ENCODE assay signal across 7 mouse cellular contexts in genomic region chr4:136893691-136894543, GRCm38 (mm10). TPM values are rescaled to one million over a fixed set of nuclear protein-coding genes. Genes with fewer than 3 reads are reported as not detected.
DNase-seq lines count a peak whose midpoint lies in the region; ATAC-seq and TF ChIP-seq lines count a peak whose summit lies in the region.

No protein-coding gene starts in this region.

- TF ChIP-seq CTCF in thymus, adult 2 months (IDR thresholded peaks at IDR 0.05; ENCODE audit: borderline replicate concordance, control insufficient read depth, extremely low read depth, insufficient read depth, low read length, poor library complexity): no peak

- 0 out of 2 replicates have a peak, but pooled peaks cover 3% of the 10 kb centered on the region for H3K4me1 ChIP-seq in neural tube, embryonic 14.5 days (ENCODE audit: control insufficient read depth, insufficient read depth, low read length)
- no peaks in the 10 kb centered on the region for H3K4me1 ChIP-seq in thymus, adult 2 months (replicated peaks; ENCODE audit: control insufficient read depth, insufficient read depth, low read length)

- H3K9me3 ChIP-seq in neural tube, embryonic 14.5 days (ENCODE audit: control insufficient read depth, low read length): no peaks in the 10 kb centered on the region

- peaks cover 6% of the 10 kb centered on the region; the same call in 1 of the 2 replicates for H3K27me3 ChIP-seq in neural tube, embryonic 14.5 days (ENCODE audit: control insufficient read depth, insufficient read depth, low read length)
- no peaks in the 10 kb centered on the region for H3K27me3 ChIP-seq in thymus, adult 2 months (ENCODE audit: control insufficient read depth, insufficient read depth, low read length)

- ATAC-seq in neural tube, embryonic 14.5 days (ENCODE audit: low read depth): peak; percentile 88

- WGBS in neural tube, embryonic 14.5 days: 8% methylated on average over 9 of the region's 9 CpGs
- WGBS in thymus, adult 2 months: 8% methylated on average over 9 of the region's 9 CpGs

- no peak overlapping the region for H3K9ac ChIP-seq in neural tube, embryonic 14.5 days (replicated peaks; ENCODE audit: low read depth, low read length)

- no peak for TF ChIP-seq POLR2A in thymus, adult 2 months (IDR thresholded peaks at IDR 0.05; ENCODE audit: control insufficient read depth, extremely low read depth, insufficient read depth, low read length, poor library complexity)

- H3K4me2 ChIP-seq in neural tube, embryonic 14.5 days (ENCODE audit: low read depth, low read length): no peak overlapping the region

- H3K36me3 ChIP-seq in neural tube, embryonic 14.5 days (ENCODE audit: control insufficient read depth, insufficient read depth, low read length): no peaks in the 10 kb centered on the region
- H3K36me3 ChIP-seq in thymus, adult 2 months (ENCODE audit: control insufficient read depth, insufficient read depth, low read length): no peaks in the 10 kb centered on the region

- DNase-seq in thymus, postnatal 4 days: peak; percentile 34
- no peak for DNase-seq in thymus, adult 18-20 months
- peak; percentile 36 for DNase-seq in cerebellum, adult 9-10 months
- peak; percentile 33 for DNase-seq in forelimb bud, embryonic 11.5 days (ENCODE audit: low read depth, low spot score)
- DNase-seq in layer of hippocampus, postnatal 14 days (ENCODE audit: low spot score in 2 of 2): peak; percentile 68 to 74
- DNase-seq in thymus, adult 2 months: no peak

- no peak overlapping the region for H3K27ac ChIP-seq in neural tube, embryonic 14.5 days (ENCODE audit: low read depth, low read length)
- no peak overlapping the region for H3K27ac ChIP-seq in thymus, adult 2 months (ENCODE audit: control insufficient read depth, insufficient read depth, low read length)

- no peak overlapping the region for H3K4me3 ChIP-seq in neural tube, embryonic 14.5 days (ENCODE audit: low read depth, low read length)
- no peak overlapping the region for H3K4me3 ChIP-seq in thymus, adult 2 months (ENCODE audit: control insufficient read depth, insufficient read depth, low read length)

RNA-seq across cellular contexts. Expression of gene C1qc, which starts 1.1 kb away (rescaled TPM):
- total RNA-seq in layer of hippocampus, postnatal 14 days (2021): 10 to 100 TPM; 42.6 to 43.2 TPM
- polyA plus RNA-seq in neural tube, embryonic 14.5 days (2014; fragmentation: Nextera tagmentation; extraction: Ambion mirVana): 15.3 and 25.2 TPM in 2 replicates
- 334 and 468 TPM in 2 replicates for polyA plus RNA-seq in thymus, adult 2 months (2012; rRNA removed)

RNA-seq across cellular contexts. Expression of gene C1qa, which starts 4.7 kb away (rescaled TPM):
- total RNA-seq in layer of hippocampus, postnatal 14 days (2021): 10 to 100 TPM; 42.0 TPM
- polyA plus RNA-seq in neural tube, embryonic 14.5 days (2014; fragmentation: Nextera tagmentation; extraction: Ambion mirVana): 19.6 and 29.3 TPM in 2 replicates
- polyA plus RNA-seq in thymus, adult 2 months (2012; rRNA removed): 187 and 258 TPM in 2 replicates

RNA-seq across cellular contexts. Expression of gene C1qb, which starts 7.9 kb away (rescaled TPM):
- 10 to 100 TPM; 40.7 to 47.6 TPM for total RNA-seq in layer of hippocampus, postnatal 14 days (2021)
- 28.2 and 49.7 TPM in 2 replicates for polyA plus RNA-seq in neural tube, embryonic 14.5 days (2014; fragmentation: Nextera tagmentation; extraction: Ambion mirVana)
- polyA plus RNA-seq in thymus, adult 2 months (2012; rRNA removed): 266 and 395 TPM in 2 replicates

RNA-seq across cellular contexts. Expression of gene Ephb2, which starts 58.1 kb away (rescaled TPM):
- total RNA-seq in layer of hippocampus, postnatal 14 days (2021): 10 to 100 TPM; 40.5 to 43.9 TPM
- polyA plus RNA-seq in neural tube, embryonic 14.5 days (2014; fragmentation: Nextera tagmentation; extraction: Ambion mirVana): 19.6 and 24.7 TPM in 2 replicates
- polyA plus RNA-seq in thymus, adult 2 months (2012; rRNA removed): 15.4 and 24.1 TPM in 2 replicates

Comparison
In these comparisons a context has a peak if more than half of its experiments do, and no peak if none do; other contexts are left out.
1. DNase-seq: peak in thymus, postnatal 4 days (single experiment), cerebellum, adult 9-10 months (single experiment), forelimb bud, embryonic 11.5 days (single experiment) and layer of hippocampus, postnatal 14 days (2 of 2); none in thymus, adult 18-20 months (0 of 2) and thymus, adult 2 months (single experiment).
2. RNA of gene C1qc, which starts 1.1 kb away (polyA plus RNA-seq): 334 to 468 TPM in thymus, adult 2 months; 15.3 to 25.2 TPM in neural tube, embryonic 14.5 days; every median in the first group is over 10 times any median in the second.